Mouse (Mus musculus) megakaryocyte progenitor cell, adult 5-6 weeks (primary cell): ENCODE data around the gene Hinfp. TPM values are rescaled to one million over a fixed set of nuclear protein-coding genes. Genes with fewer than 3 reads are reported as not detected.
A peak's percentile ranks its signal among the peaks of the same experiment; 100 is the strongest.
"Not testable (repeated sequence)": the region's sequence is repeated elsewhere in the genome, so short reads cannot be mapped to it uniquely, and the experiment has no call there.

Experiments used
- ATAC-seq: replicated peaks from 2 replicates; pipeline ENCODE4 v1.8.0; 2016; ENCODE audit warnings: mild to moderate bottlenecking, moderate TSS enrichment, inconsistent platforms; ENCODE audit not compliant: poor library complexity
- total RNA-seq, 2 experiments: library from RNA; stranded (forward) in 1 of 2; stranded (reverse) in 1 of 2; fragments of 157-497, 149-512 nt in 1 of 2; fragments of 200-1000 nt in 1 of 2; gene quantifications; 2 replicates each; pipeline versions ENCODE4 v1.2.3 to v1.2.4; 2015 to 2017

The Hinfp gene
- total RNA-seq (2015) (13.4 and 17.6 TPM in 2 replicates), total RNA-seq (2017) (17.4 and 20.4 TPM in 2 replicates)

- ATAC-seq = peak; percentile 99
Measured at GRCm38 (mm10) chr9:44305466-44306079, at the start of gene Hinfp. Gene Hinfp (minus strand): TSS chr9:44305671.

DNA sequence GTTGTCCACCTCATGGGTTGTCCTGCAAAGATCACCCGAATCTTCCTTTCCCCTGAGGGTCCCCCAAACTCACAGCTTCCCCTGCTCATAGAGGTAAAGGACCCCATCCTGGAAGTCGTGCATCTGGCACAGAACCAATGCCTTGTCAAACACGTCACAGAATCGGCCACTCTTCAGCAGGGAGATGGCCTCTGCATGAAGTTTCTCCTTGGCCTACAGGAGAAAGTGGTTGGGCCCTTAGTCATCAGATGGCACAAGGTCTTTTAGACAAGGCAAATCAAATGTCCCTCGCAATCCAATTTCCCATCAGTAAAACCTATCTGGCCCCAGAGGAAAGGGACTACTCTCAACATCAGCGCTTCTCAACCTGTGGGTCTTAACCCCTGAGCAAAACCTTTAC lies 47.7 kb upstream of the Hinfp start:
- ATAC-seq = no peak

GRCm38 (mm10) chr9:44352337-44352736 lies 46.9 kb upstream of the Hinfp start:
- no peak for ATAC-seq

- no peak for ATAC-seq
Measured at GRCm38 (mm10) chr9:44351396-44351795, 45.9 kb upstream of the Hinfp start.

DNA sequence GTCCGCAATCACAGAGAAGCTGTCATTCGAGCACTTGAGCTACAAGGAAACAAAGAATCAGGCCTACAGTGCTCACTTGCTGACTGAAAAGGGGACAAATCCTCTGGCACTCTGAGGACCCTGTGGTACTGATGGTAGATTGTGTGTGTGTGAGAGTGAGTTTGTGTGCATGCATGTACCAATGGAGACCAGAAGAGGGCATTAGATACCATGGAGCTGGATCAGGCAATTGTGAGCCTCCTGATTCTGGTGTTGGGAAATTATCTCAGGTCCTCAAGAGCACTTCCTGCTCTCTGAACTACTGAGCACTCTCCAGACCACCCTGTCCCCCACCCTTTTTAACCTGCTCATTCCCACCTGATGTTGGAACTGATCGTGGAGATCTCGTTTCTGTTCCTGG lies 43.1 kb upstream of the Hinfp start:
- peak; percentile 26; the same call in 1 of the 2 replicates for ATAC-seq

GRCm38 (mm10) chr9:44347621-44348020 lies 42.1 kb upstream of the Hinfp start:
- ATAC-seq = no peak

DNA sequence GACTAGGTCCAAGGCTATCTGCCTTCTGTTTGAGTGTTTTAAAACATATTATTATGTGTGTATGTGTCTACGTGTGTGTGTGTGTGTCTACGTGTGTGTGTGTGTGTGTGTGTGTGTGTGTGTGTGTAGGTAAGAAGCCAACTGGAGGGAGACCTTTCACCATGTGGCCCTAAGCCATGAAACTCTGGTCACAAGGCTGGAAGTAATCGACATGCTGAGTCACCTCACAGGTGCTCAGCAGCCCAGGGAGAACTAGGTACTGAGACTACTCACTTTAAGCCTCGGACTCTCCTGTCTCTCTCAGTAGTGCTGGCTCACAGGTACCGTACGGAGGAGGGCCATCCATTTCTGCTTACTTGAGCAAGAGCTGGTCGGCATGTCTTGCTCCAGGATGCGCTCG lies 41.7 kb upstream of the Hinfp start:
- ATAC-seq = no peak

- ATAC-seq = no peak
Measured at GRCm38 (mm10) chr9:44345570-44346433, 40.3 kb upstream of the Hinfp start.

GRCm38 (mm10) chr9:44343781-44344421 lies 38.4 kb upstream of the Hinfp start, which contains the start of gene Hmbs:
Gene Hmbs (minus strand): TSS chr9:44344228.
- ATAC-seq = peak; percentile 79

GRCm38 (mm10) chr9:44343290-44343689 lies 37.8 kb upstream of the Hinfp start:
- ATAC-seq = peak; percentile 67

- no peak for ATAC-seq
Measured at GRCm38 (mm10) chr9:44342605-44343004, 37.1 kb upstream of the Hinfp start.

DNA sequence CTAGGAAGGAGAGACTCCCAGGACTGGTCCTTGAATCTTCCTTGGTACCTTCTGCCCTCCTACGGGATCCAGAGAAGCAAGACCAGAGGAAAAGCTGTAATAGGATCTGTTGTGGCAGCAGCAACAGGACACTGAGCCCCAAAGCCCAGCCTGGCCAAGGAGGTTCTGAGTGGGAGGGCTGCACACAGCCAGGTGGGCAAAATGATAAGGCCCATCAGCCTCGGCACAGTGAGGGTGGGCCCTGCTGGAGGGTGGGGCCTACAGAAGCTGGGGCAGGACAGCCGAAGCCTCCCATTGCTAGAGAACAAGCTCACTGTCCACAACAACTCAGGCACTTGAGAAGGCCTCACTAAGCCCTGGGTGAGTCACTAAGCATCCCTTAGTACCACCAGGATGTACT lies 36.7 kb upstream of the Hinfp start:
- ATAC-seq = peak; percentile 61

GRCm38 (mm10) chr9:44341487-44341886 lies 36.0 kb upstream of the Hinfp start:
- ATAC-seq = no peak

DNA sequence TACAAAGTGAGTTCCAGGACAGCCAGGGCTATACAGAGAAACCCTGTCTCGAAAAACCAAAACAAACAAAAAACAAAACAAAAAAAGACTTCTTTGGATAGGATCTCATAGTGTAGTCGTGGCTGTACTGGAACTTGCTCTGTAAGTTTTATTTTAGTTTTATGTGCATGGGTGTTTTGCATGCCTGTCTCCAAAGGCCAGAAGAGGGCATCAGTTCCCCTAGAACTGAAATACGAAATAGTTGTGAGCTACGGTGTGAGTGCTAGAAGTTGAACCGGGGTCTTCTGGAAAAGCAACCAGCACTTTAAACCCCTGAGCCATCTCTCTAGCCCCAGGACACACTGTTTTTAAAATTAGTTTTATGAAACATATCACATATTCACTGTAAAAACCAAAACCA lies 33.1 kb upstream of the Hinfp start:
- no peak for ATAC-seq

GRCm38 (mm10) chr9:44337436-44338169 lies 32.1 kb upstream of the Hinfp start:
- ATAC-seq = no peak

- no peak for ATAC-seq
Measured at GRCm38 (mm10) chr9:44336964-44337363, 31.5 kb upstream of the Hinfp start.

DNA sequence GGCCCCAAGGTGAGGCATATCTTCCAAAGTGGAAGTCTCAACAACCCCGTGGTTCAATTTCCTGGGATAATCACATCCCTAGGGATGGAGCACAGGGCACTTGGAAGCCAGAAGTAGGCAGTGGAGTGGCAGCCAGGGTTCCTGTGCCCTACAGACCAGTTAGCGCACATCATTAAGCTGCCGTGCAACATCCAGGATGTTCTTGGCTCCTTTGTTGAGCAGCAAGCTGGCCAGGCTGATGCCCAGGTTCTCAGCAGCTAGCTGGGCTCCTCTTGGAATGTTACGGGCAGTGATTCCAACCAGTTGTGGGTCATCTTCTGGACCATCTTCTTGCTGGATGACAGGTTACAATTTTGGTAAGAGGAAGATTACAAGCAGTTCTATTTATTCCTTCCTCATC lies 31.0 kb upstream of the Hinfp start:
- not testable (repeated sequence) for ATAC-seq

- ATAC-seq = no peak
Measured at GRCm38 (mm10) chr9:44336093-44336406, 30.6 kb upstream of the Hinfp start.

DNA sequence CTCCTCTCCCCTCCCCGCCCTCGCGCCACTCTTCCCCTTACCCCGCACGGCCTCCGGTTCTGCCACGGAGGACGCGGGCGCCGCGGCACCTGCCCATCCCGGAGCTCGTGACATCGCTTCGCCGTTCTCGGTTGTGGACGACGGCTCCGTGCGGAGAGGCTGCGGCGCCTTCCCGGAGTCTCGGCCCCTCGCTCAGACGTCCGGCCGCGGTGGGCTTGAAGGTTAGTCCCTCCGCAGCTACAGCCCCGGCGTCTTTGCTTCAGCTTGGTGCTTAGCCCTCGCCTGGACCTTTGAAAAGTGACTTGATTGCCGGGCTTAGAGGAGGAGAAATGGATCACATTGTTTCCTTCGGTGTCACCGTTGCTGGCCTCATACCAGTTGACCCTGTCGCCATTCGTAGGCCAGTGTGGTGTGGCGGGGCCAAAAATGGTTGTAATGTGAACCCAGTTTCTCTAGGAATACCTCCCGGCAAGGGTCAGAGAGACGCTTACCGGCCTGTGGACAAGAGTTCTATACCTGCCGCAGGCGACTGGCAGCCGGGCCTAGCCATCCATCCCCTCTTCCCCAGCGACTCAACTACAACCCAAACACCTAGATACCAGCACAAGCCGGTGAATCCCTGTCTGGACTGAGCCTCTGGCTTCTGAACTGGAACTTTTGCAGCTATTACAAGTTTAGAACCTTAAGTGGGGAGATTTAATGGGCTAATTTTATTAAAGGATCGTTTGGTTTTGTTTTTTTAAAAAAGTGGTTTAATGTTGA lies 30.0 kb upstream of the Hinfp start:
- ATAC-seq = no peak
